Mouse (Mus musculus) neutrophil, adult 5-6 weeks (primary cell): ENCODE results near the gene Olfr764-ps1. TPM values are rescaled to one million over a fixed set of nuclear protein-coding genes. Genes with fewer than 3 reads are reported as not detected.
"Not testable (repeated sequence)": the region's sequence is repeated elsewhere in the genome, so short reads cannot be mapped to it uniquely, and the experiment has no call there.

Source experiments
- ATAC-seq: fragments of 151-379, 151-347 bp; 2 replicates; pipeline ENCODE4 v1.8.0; 2017; ENCODE audit warnings: mild to moderate bottlenecking, moderate TSS enrichment; ENCODE audit not compliant: insufficient number of reproducible peaks, poor library complexity, low FRiP score, severe bottlenecking; ENCODE audit errors: extremely low read depth
- total RNA-seq: library from RNA; stranded (forward); fragments of 200-1000 nt; gene quantifications from 2 replicates; pipeline ENCODE4 v1.2.3, GENCODE M21; 2017

Olfr764-ps1 gene
- total RNA-seq: not detected in 2 replicates

- ATAC-seq: no peak
Observed at GRCm38 (mm10) chr10:129039796-129040195, at the start of gene Olfr764-ps1. Gene Olfr764-ps1, minus strand, starts transcription at chr10:129039896.

GRCm38 (mm10) chr10:129082810-129083209 lies 43.1 kb upstream of the Olfr764-ps1 start, which contains the start of gene Olfr767:
Gene Olfr767, minus strand, starts transcription at chr10:129082910.
- not testable (repeated sequence) for ATAC-seq

GRCm38 (mm10) chr10:129068877-129069276 lies 29.2 kb upstream of the Olfr764-ps1 start, which contains the start of gene Olfr766-ps1:
Gene Olfr766-ps1, minus strand, starts transcription at chr10:129068977.
- ATAC-seq: no peak

- not testable (repeated sequence) for ATAC-seq
Observed at GRCm38 (mm10) chr10:129049898-129050297, 10.2 kb upstream of the Olfr764-ps1 start, which contains the start of gene Olfr765. Gene Olfr765, minus strand, starts transcription at chr10:129049998.

- ATAC-seq: no peak
Observed at GRCm38 (mm10) chr10:129028343-129028742, 11.4 kb downstream of the Olfr764-ps1 start.

- ATAC-seq: 0 out of 2 replicates have a peak, but pooled peaks have one; percentile 30
Observed at GRCm38 (mm10) chr10:129026018-129026662, 13.6 kb downstream of the Olfr764-ps1 start.

GRCm38 (mm10) chr10:129023319-129023718 lies 16.4 kb downstream of the Olfr764-ps1 start:
- no peak for ATAC-seq

- ATAC-seq: no peak
Observed at GRCm38 (mm10) chr10:129014477-129014876, 25.2 kb downstream of the Olfr764-ps1 start.

GRCm38 (mm10) chr10:129011511-129011910 lies 28.2 kb downstream of the Olfr764-ps1 start:
- peak; percentile 13; the same call in 1 of the 2 replicates for ATAC-seq

GRCm38 (mm10) chr10:129010288-129010841 lies 29.3 kb downstream of the Olfr764-ps1 start, which contains the start of gene Olfr763:
Gene Olfr763, plus strand, starts transcription at chr10:129010791.
- no peak for ATAC-seq

- ATAC-seq: no peak
Observed at GRCm38 (mm10) chr10:129004032-129004920, 35.4 kb downstream of the Olfr764-ps1 start.

- ATAC-seq: no peak
Observed at GRCm38 (mm10) chr10:128996523-128997040, 43.1 kb downstream of the Olfr764-ps1 start.

GRCm38 (mm10) chr10:128995796-128996195 lies 43.9 kb downstream of the Olfr764-ps1 start:
- no peak for ATAC-seq

- no peak for ATAC-seq
Observed at GRCm38 (mm10) chr10:128990994-128991393, 48.7 kb downstream of the Olfr764-ps1 start.

GRCm38 (mm10) chr10:128990129-128990850 lies 49.4 kb downstream of the Olfr764-ps1 start:
- 0 out of 2 replicates have a peak, but pooled peaks have one; percentile 3 for ATAC-seq

- not testable (repeated sequence) for ATAC-seq
Observed at GRCm38 (mm10) chr10:128989131-128989530, 50.6 kb downstream of the Olfr764-ps1 start, which contains the start of gene Olfr9. Gene Olfr9, plus strand, starts transcription at chr10:128989431.
